Mouse (Mus musculus) ZHBTc4 (cell line): ENCODE data around the gene Larp6.

Experiments used
- DNase-seq: peaks from one replicate; pipeline ENCODE4 v3.0.0-alpha.2; 2011; ENCODE audit warnings: low read depth, low spot score

Larp6 gene

DNA sequence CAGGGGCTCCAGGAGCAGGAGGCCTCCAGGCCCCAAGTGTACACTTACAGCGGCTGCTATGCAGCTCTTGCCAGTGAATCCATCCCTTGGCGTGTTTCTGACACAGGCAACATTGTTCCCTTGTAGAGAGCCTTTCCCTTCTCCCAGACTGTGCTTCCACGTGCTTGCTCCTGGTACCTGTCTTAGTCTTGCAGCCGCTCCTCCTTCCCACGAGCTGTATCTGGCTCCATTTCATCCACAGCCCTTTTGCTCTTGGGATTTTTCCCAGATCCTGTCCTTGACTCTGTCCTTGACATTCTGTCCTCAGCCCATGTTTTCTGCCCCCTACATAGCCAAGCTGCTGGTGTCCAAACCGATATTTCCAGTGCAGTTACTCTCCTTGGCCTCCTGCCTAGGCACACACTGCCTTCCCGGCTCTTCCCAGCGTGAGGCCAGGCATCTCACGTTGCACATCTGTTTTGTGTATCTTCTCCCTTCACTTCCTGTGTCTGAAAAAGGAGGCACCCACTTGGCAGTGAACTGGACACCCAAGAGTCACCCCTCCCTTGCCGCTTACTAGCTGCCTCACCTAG, 46.7 kb downstream of the Larp6 start:
- DNase-seq: no peak

GRCm38 (mm10) chr9:60765181-60765580, 52.4 kb downstream of the Larp6 start:
- DNase-seq: no peak

DNA sequence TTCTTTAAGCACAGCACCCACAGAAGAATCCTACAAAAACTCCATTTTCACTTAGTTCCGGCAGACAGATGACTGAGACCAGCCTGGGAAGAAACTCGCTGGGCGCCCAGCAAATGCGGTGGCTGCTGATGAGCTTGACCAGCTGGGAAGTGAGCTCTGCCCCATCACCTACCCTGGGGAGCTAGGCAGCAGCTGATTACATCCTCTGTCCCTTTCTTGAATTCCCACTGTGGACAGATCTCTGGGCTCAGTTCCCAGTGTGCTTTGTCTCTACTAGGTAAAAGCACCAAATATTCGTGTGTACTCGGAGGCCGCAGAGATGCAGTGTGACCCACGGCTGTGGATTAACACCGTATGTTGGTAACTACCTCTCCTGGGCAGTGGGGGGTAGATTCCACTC, 55.6 kb downstream of the Larp6 start:
- no peak for DNase-seq

DNA sequence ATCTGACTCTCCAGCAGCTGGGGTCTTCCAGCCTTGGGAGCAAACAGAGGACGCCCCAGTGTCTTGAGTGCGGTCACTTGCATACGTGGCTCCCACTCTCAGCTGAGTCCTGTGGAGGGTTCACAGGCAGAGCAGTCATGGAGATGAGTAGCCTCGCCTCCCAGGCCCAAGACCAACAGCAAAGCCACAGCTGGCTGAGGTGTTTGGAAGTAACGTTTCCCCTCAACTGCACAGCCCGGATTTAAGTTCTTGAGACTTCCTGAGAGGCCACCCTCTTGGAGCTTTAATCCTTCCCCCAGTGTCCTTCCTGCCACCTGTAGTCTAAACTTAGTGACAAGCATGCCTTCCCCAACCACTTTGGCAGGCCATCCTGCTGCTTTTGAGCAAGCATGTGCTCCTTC, 56.9 kb downstream of the Larp6 start:
- no peak for DNase-seq

GRCm38 (mm10) chr9:60773713-60774112, 60.9 kb downstream of the Larp6 start:
- DNase-seq: no peak

GRCm38 (mm10) chr9:60776899-60777298, 64.1 kb downstream of the Larp6 start:
- DNase-seq: peak; percentile 20

- no peak for DNase-seq
Measured at GRCm38 (mm10) chr9:60782057-60782789, 69.4 kb downstream of the Larp6 start.

DNA sequence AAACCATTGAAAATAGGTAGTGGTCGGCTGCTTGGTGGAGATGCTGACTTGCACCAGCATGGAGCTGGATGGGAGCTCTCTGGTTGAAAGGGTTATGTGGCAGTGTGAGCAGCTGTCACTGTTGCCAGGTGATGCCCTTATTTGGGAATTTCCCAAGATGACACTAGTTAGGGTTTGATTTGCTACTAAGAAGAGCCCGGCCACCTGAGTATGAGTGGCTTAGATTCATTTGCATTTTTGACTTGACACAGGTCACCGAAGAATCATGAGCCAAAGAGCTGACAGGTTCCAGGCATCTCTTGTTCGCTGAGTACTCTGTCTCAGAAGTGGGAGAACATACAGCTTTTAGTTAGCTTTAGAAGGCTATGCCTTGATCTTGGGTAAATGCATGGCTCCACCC, 72.3 kb downstream of the Larp6 start:
- DNase-seq: no peak

DNA sequence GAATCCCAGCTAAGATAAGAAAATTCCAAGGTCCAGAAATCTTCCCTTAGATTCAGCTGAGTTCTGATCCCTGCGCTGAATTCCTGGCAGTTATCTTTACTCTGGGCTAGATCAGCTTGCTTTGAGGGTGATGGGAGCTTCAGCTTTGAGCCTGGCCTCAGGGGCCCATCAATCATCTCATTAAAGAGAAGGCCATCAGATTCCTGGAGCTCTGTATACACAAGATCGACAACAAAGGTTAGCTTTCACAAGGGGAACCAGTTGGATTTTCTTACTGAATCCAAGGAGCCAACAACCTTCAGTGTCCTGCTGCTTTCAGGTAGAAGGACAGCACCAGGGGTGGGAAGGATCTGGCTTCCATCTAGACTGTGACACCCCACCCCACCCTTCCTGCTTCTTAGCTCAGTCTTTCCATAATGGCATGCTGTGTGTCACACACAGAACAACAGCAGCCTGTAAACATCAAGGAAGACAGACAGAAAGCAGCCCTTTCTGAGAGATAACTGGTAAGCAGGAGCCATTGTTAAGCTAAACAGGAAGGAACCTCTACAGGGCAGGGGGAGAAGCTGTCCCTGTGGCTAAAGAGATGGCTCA, 74.8 kb downstream of the Larp6 start:
- peak; percentile 94 for DNase-seq
